Mouse (Mus musculus): ENCODE measurements at regions not wholly inside any gene's neighbourhood (a gene's known extent, or its start where the extent isn't known, plus 50 kb on each side); places are given as distances from the start of the nearest gene placed in this dataset.

- TF ChIP-seq NELFE (IDR thresholded peaks at IDR 0.05; ENCODE audit: low read depth, low read length) (no peak), UBTF (IDR thresholded peaks at IDR 0.05; ENCODE audit: borderline replicate concordance, insufficient read depth, low read depth, low read length) (no peak), SIN3A (IDR thresholded peaks at IDR 0.05; ENCODE audit: low read length) (no peak), GABPA (IDR thresholded peaks at IDR 0.05; ENCODE audit: low read depth, low read length) (no peak), E2F4 (IDR thresholded peaks at IDR 0.05; ENCODE audit: borderline replicate concordance, low read depth, low read length) (no peak), MYC (IDR thresholded peaks at IDR 0.05; ENCODE audit: low read depth, low read length) (no peak)
- H3K4me1 ChIP-seq (ENCODE audit: control insufficient read depth in 1 of 2, insufficient read depth in 2 of 2, low read length in 2 of 2) = no peaks in the 10 kb centered on the region
- no peak overlapping the region for H3K9ac ChIP-seq (ENCODE audit: control insufficient read depth, low read depth, low read length, poor library complexity, severe bottlenecking)
- no peaks in the 10 kb centered on the region for H3K9me3 ChIP-seq (replicated peaks; ENCODE audit: insufficient read depth, low read length)
- no peaks in the 10 kb centered on the region for H3K79me2 ChIP-seq (ENCODE audit: control insufficient read depth, insufficient read depth, low read length, poor library complexity)
- no peaks in the 10 kb centered on the region for H3K27me3 ChIP-seq (ENCODE audit: control insufficient read depth in 1 of 2, insufficient read depth in 2 of 2, low read length in 2 of 2)
- no peak overlapping the region for H3K27ac ChIP-seq (ENCODE audit: control insufficient read depth, low read depth, low read length)
- H3K36me3 ChIP-seq (ENCODE audit: control insufficient read depth in 1 of 2, insufficient read depth in 2 of 2, low read length in 2 of 2) = no peaks in the 10 kb centered on the region
- no peak overlapping the region for H3K4me3 ChIP-seq (ENCODE audit: control insufficient read depth in 1 of 2, insufficient read depth in 1 of 2, low read depth in 2 of 2, low read length in 2 of 2)
- DNase-seq (ENCODE audit: low read depth, low spot score) = no peak
Observed at GRCm38 (mm10) chr4:124149771-124150451, 232.1 kb upstream of the 4930535I16Rik start.

GRCm38 (mm10) chr4:124149037-124149436 is 231.2 kb upstream of the 4930535I16Rik start:
- no peak overlapping the region for H3K27ac ChIP-seq (ENCODE audit: control insufficient read depth, low read depth, low read length)
- no peak overlapping the region for H3K9ac ChIP-seq (ENCODE audit: control insufficient read depth, low read depth, low read length, poor library complexity, severe bottlenecking)
- no peaks in the 10 kb centered on the region for H3K9me3 ChIP-seq (replicated peaks; ENCODE audit: insufficient read depth, low read length)
- no peak for TF ChIP-seq GABPA (IDR thresholded peaks at IDR 0.05; ENCODE audit: low read depth, low read length)
- TF ChIP-seq TBP (IDR thresholded peaks at IDR 0.05; ENCODE audit: low read depth, low read length) = no peak
- no peak for TF ChIP-seq JUND (IDR thresholded peaks at IDR 0.05; ENCODE audit: low read depth, low read length)
- no peak for TF ChIP-seq MAX (IDR thresholded peaks at IDR 0.05; ENCODE audit: low read length)
- TF ChIP-seq ZNF384 (IDR thresholded peaks at IDR 0.05; ENCODE audit: low read depth, low read length) = no peak
- TF ChIP-seq MYC (IDR thresholded peaks at IDR 0.05; ENCODE audit: low read depth, low read length) = no peak
- TF ChIP-seq E2F4 (IDR thresholded peaks at IDR 0.05; ENCODE audit: borderline replicate concordance, low read depth, low read length) = no peak
- no peak for TF ChIP-seq NELFE (IDR thresholded peaks at IDR 0.05; ENCODE audit: low read depth, low read length)
- H3K4me3 ChIP-seq (ENCODE audit: control insufficient read depth in 1 of 2, insufficient read depth in 1 of 2, low read depth in 2 of 2, low read length in 2 of 2) = no peak overlapping the region
- no peaks in the 10 kb centered on the region for H3K4me1 ChIP-seq (ENCODE audit: control insufficient read depth in 1 of 2, insufficient read depth in 2 of 2, low read length in 2 of 2)
- no peaks in the 10 kb centered on the region for H3K79me2 ChIP-seq (ENCODE audit: control insufficient read depth, insufficient read depth, low read length, poor library complexity)
- DNase-seq (ENCODE audit: low read depth, low spot score) = no peak
- no peaks in the 10 kb centered on the region for H3K27me3 ChIP-seq (ENCODE audit: control insufficient read depth in 1 of 2, insufficient read depth in 2 of 2, low read length in 2 of 2)
- no peaks in the 10 kb centered on the region for H3K36me3 ChIP-seq (ENCODE audit: control insufficient read depth in 1 of 2, insufficient read depth in 2 of 2, low read length in 2 of 2)

DNA sequence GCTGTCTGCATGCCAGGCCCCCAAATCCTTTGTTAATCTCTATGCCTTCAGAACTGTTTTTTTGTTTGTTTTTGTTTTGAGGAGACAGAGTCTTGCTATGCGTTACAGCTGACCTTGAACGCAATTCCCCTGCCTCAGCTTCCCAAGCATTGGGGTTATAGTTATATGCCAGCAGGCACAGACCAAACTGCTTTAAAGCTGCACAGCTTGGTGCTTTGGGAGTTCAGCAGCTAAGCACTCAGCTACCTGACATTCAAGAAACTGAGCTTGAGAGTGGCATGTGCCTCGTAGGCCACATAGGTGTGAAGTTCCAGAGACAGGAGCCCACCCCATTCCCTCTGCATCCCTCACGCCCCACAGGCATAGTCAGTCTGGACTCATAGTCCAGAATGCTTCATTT is 229.5 kb upstream of the 4930535I16Rik start:
- H3K9me3 ChIP-seq (replicated peaks; ENCODE audit: insufficient read depth, low read length) = no peaks in the 10 kb centered on the region
- no peak overlapping the region for H3K9ac ChIP-seq (ENCODE audit: control insufficient read depth, low read depth, low read length, poor library complexity, severe bottlenecking)
- no peaks in the 10 kb centered on the region for H3K4me1 ChIP-seq (ENCODE audit: control insufficient read depth in 1 of 2, insufficient read depth in 2 of 2, low read length in 2 of 2)
- H3K27me3 ChIP-seq (ENCODE audit: control insufficient read depth in 1 of 2, insufficient read depth in 2 of 2, low read length in 2 of 2) = no peaks in the 10 kb centered on the region
- no peaks in the 10 kb centered on the region for H3K79me2 ChIP-seq (ENCODE audit: control insufficient read depth, insufficient read depth, low read length, poor library complexity)
- no peak overlapping the region for H3K4me3 ChIP-seq (ENCODE audit: control insufficient read depth in 1 of 2, insufficient read depth in 1 of 2, low read depth in 2 of 2, low read length in 2 of 2)
- TF ChIP-seq GATA1 (IDR thresholded peaks at IDR 0.05; ENCODE audit: low read depth, low read length) (no peak), MXI1 (IDR thresholded peaks at IDR 0.05; ENCODE audit: low read depth, low read length) (no peak), NRF1 (IDR thresholded peaks at IDR 0.05; ENCODE audit: insufficient read depth, low read depth, low read length, poor library complexity, severe bottlenecking) (no peak), RAD21 (IDR thresholded peaks at IDR 0.05; ENCODE audit: low read depth, low read length) (no peak)
- H3K27ac ChIP-seq (ENCODE audit: control insufficient read depth, low read depth, low read length) = no peak overlapping the region
- no peaks in the 10 kb centered on the region for H3K36me3 ChIP-seq (ENCODE audit: control insufficient read depth in 1 of 2, insufficient read depth in 2 of 2, low read length in 2 of 2)
- no peak for DNase-seq (ENCODE audit: low read depth, low spot score)
